Mouse (Mus musculus): ENCODE measurements at regions not wholly inside any gene's neighbourhood (a gene's known extent, or its start where the extent isn't known, plus 50 kb on each side); places are given as distances from the start of the nearest gene placed in this dataset.

GRCm38 (mm10) chr16:50783240-50783639 is 192.3 kb upstream of the Ccdc54 start:
- TF ChIP-seq CTCF (IDR thresholded peaks at IDR 0.05; ENCODE audit: low read depth) (no peak), EP300 (IDR thresholded peaks at IDR 0.05; ENCODE audit: low read depth) (no peak)

Data from heart, postnatal 0 days (tissue).